Mouse (Mus musculus): ENCODE measurements around the gene Nrxn1. TPM values are rescaled to one million over a fixed set of nuclear protein-coding genes. Genes with fewer than 3 reads are reported as not detected.

The Nrxn1 gene
- polyA plus RNA-seq, 1 experiment from 2014 or later, result 2.8 TPM

DNA sequence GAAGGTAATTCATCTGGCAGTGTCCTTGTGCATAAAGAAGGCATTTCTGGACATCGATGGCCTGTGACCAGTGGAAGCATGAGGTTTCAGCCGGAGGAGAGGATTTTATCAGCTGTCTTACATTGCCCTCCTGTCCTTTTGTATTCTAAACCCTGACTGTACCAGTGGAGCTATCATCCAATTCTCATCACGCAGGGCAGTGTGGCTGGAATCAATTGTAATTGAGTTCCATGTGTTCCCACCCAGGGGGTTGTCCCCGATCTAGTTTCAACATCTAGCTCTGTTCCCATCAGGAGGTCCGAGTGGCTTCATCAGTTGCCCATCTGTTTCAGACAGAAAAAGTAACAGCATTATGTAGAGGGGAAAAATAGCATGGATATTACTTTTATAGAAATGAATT lies 1038.6 kb downstream of the Nrxn1 start:
- no peaks in the 10 kb centered on the region for H3K36me3 ChIP-seq
- no peaks in the 10 kb centered on the region for H3K27me3 ChIP-seq (replicated peaks)
- no peaks in the 10 kb centered on the region for H3K9me3 ChIP-seq
- H3K27ac ChIP-seq, result no peak overlapping the region
- H3K4me1 ChIP-seq (replicated peaks), result no peaks in the 10 kb centered on the region
- H3K4me2 ChIP-seq (replicated peaks), result no peak overlapping the region
- no peak overlapping the region for H3K4me3 ChIP-seq (replicated peaks)
- no peak for ATAC-seq
- no peak overlapping the region for H3K9ac ChIP-seq
- 74% methylated on average over 5 of the region's 5 CpGs for WGBS

DNA sequence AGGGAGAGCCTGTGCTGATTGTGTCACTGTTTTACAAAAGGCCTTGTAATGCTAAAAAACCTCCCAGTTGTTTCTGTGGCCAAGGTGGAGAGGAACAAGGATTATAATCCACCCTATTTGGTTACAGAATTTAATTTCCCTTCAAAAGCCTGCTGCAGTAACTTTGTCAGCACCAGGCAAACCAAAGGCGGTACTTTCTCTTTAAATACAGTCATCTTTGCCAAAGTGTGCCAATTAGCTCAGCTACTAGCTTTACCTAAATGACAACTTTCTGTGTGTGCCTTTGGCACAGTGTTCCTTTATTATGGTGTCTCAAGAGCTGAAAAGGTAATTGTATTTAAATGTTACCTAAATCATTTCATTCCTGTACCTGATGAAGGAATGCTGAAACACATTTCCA lies 1053.6 kb downstream of the Nrxn1 start:
- Histone ChIP-seq H3K4me2 (replicated peaks) (no peak overlapping the region), H3K4me3 (replicated peaks) (no peak overlapping the region), H3K36me3 (no peaks in the 10 kb centered on the region), H3K9me3 (no peaks in the 10 kb centered on the region), H3K4me1 (replicated peaks) (no peaks in the 10 kb centered on the region), H3K27ac (no peak overlapping the region), H3K9ac (no peak overlapping the region), H3K27me3 (replicated peaks) (no peaks in the 10 kb centered on the region)
- no peak for ATAC-seq
- WGBS, result 66% methylated on average over 1 of the region's 1 CpGs

- Histone ChIP-seq H3K9ac (no peak overlapping the region), H3K4me3 (replicated peaks) (no peak overlapping the region), H3K4me1 (replicated peaks) (no peaks in the 10 kb centered on the region), H3K27me3 (replicated peaks) (no peaks in the 10 kb centered on the region), H3K9me3 (no peaks in the 10 kb centered on the region), H3K36me3 (no peaks in the 10 kb centered on the region), H3K4me2 (replicated peaks) (no peak overlapping the region), H3K27ac (no peak overlapping the region)
- 71% methylated on average over 2 of the region's 2 CpGs for WGBS
- no peak for ATAC-seq
These were observed 1060.5 kb downstream of the Nrxn1 start for GRCm38 (mm10) chr17:90032416-90032815.

- no peak overlapping the region for H3K4me2 ChIP-seq (replicated peaks)
- H3K27me3 ChIP-seq (replicated peaks), result no peaks in the 10 kb centered on the region
- H3K9me3 ChIP-seq, result no peaks in the 10 kb centered on the region
- H3K4me1 ChIP-seq (replicated peaks), result no peaks in the 10 kb centered on the region
- no peak overlapping the region for H3K9ac ChIP-seq
- H3K27ac ChIP-seq, result no peak overlapping the region
- ATAC-seq, result no peak
- H3K36me3 ChIP-seq, result no peaks in the 10 kb centered on the region
- H3K4me3 ChIP-seq (replicated peaks), result no peak overlapping the region
- WGBS, result 74% methylated on average over 1 of the region's 1 CpGs
These were observed 1076.2 kb downstream of the Nrxn1 start for GRCm38 (mm10) chr17:90016636-90017035.

DNA sequence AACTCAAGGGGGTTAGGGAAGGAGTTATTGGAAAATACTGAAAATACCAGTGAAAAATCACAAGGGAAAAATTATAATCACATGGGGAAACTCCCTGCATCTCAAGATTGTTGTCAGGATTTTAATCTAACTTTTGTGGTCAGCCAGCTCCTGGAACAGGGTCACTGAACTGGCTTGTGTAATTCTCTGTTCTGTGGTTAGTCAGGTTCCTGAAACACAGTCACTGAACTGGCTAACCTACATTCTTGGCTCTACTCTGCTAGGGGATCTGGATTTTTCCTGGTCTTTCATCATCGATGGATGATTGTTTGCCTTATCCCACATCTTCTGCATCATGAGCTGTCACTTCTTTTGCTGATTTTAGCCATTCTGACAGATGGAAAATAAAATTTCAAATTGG lies 1081.1 kb downstream of the Nrxn1 start:
- H3K9ac ChIP-seq, result no peak overlapping the region
- H3K4me1 ChIP-seq (replicated peaks), result no peaks in the 10 kb centered on the region

DNA sequence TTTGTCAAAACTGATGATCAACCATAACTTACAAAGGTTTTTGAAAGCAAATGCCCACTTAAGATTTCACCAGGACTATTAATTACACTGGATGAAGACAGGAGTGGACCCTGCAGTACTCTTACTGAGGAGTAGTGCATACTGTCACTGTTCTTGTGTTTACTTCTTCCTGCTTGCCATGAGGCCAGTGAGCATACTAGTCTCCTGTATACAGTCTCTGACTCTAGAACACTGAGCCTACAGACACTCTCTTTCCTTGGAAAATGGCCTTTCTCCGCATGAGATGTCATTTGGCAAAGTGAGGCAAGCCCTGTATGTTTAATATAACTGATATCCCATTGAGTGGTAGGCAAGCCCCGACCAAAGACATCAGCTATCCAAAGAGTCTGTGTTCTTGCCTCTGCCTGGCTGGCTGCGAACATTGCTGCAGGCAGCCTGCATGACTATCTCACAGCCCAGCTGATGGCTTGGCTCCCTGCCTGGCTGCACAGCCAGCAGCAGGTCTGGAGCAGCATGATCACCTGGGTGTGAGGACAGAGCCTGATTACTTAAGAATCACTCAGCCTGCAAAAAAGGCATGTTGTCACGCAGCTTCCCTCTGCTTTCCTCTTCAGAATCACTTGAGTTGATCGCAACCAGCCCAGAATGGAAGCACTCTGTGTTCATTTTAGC lies 1085.3 kb downstream of the Nrxn1 start:
- no peaks in the 10 kb centered on the region for H3K4me1 ChIP-seq (replicated peaks)
- no peaks in the 10 kb centered on the region for H3K36me3 ChIP-seq
- no peak overlapping the region for H3K4me2 ChIP-seq (replicated peaks)
- 59% methylated on average over 5 of the region's 5 CpGs for WGBS
- no peaks in the 10 kb centered on the region for H3K27me3 ChIP-seq (replicated peaks)
- no peak for ATAC-seq
- no peak overlapping the region for H3K27ac ChIP-seq
- no peak overlapping the region for H3K9ac ChIP-seq
- no peak overlapping the region for H3K4me3 ChIP-seq (replicated peaks)
- H3K9me3 ChIP-seq, result no peaks in the 10 kb centered on the region

More for the DNA sequence above, 1081.1 kb downstream of the Nrxn1 start:
- Histone ChIP-seq H3K27me3 (replicated peaks) (no peaks in the 10 kb centered on the region), H3K36me3 (no peaks in the 10 kb centered on the region), H3K9me3 (no peaks in the 10 kb centered on the region), H3K27ac (no peak overlapping the region), H3K4me3 (replicated peaks) (no peak overlapping the region), H3K4me2 (replicated peaks) (no peak overlapping the region)
- ATAC-seq, result no peak
- WGBS, result 93% methylated on average over 1 of the region's 1 CpGs

DNA sequence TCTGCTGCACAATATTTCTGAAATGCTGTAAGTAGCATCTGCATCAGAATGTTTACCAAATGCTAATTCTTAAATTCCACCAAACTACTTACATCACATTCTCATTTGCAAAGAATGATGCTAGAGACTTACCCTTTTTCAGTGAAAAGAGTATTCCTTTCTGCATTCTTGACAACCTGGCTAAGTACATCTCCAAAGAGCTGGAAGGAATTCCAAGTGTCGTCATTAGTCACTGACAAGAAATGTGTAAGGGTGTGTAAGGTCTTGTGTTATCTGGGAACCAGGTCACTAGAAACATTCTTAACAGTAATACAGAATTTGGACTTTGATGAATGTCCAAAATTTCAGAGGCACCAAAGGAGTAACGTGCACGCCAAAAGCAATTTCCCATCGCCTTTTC lies 1102.2 kb downstream of the Nrxn1 start:
- no peak overlapping the region for H3K4me3 ChIP-seq (replicated peaks)
- H3K27ac ChIP-seq, result no peak overlapping the region
- H3K9me3 ChIP-seq, result no peaks in the 10 kb centered on the region
- no peak overlapping the region for H3K9ac ChIP-seq
- H3K27me3 ChIP-seq (replicated peaks), result no peaks in the 10 kb centered on the region
- no peak overlapping the region for H3K4me2 ChIP-seq (replicated peaks)
- WGBS, result 80% methylated on average over 4 of the region's 4 CpGs
- H3K4me1 ChIP-seq (replicated peaks), result no peaks in the 10 kb centered on the region
- ATAC-seq, result no peak
- no peaks in the 10 kb centered on the region for H3K36me3 ChIP-seq
